Mouse (Mus musculus): ENCODE data around the gene Wdfy4. TPM values are rescaled to one million over a fixed set of nuclear protein-coding genes. Genes with fewer than 3 reads are reported as not detected.

Wdfy4 gene
- polyA plus RNA-seq, 1 experiment from 2014 or later: 2.6 TPM

- 24% methylated on average over 5 of the region's 5 CpGs for WGBS (ENCODE audit: insufficient replicate concordance)
- Histone ChIP-seq H3K4me3 (ENCODE audit: low read depth, low read length) (no peak overlapping the region), H3K9ac (replicated peaks) (no peak overlapping the region), H3K36me3 (replicated peaks; ENCODE audit: insufficient read depth, low read length) (no peaks in the 10 kb centered on the region), H3K4me2 (ENCODE audit: low read depth, low read length) (no peak overlapping the region), H3K9me3 (ENCODE audit: low read length) (no peaks in the 10 kb centered on the region), H3K4me1 (ENCODE audit: insufficient read depth) (no peaks in the 10 kb centered on the region), H3K27ac (ENCODE audit: low read depth) (no peak overlapping the region), H3K27me3 (ENCODE audit: insufficient read depth, low read length) (no peaks in the 10 kb centered on the region)
- no peak for TF ChIP-seq EP300 (IDR thresholded peaks at IDR 0.05; ENCODE audit: low read depth)
- TF ChIP-seq CTCF (IDR thresholded peaks at IDR 0.05; ENCODE audit: low read depth): no peak
- ATAC-seq (no peak), DNase-seq (no peak)
Measured at GRCm38 (mm10) chr14:33208331-33208730, 23.0 kb upstream of the Wdfy4 start.

- no peaks in the 10 kb centered on the region for H3K36me3 ChIP-seq (replicated peaks; ENCODE audit: insufficient read depth, low read length)
- ATAC-seq (no peak), DNase-seq (peak; percentile 32)
Measured at GRCm38 (mm10) chr14:33207011-33207410, 21.7 kb upstream of the Wdfy4 start.

GRCm38 (mm10) chr14:33205280-33205965, 20.1 kb upstream of the Wdfy4 start:
- Histone ChIP-seq H3K27ac (ENCODE audit: low read depth) (no peak overlapping the region), H3K4me2 (ENCODE audit: low read depth, low read length) (peak overlapping the region; percentile 44; the same call in 1 of the 2 replicates)
- WGBS (ENCODE audit: insufficient replicate concordance): 45% methylated on average over 20 of the region's 24 CpGs

More at GRCm38 (mm10) chr14:33207011-33207410, 21.7 kb upstream of the Wdfy4 start:
- no peak overlapping the region for H3K9ac ChIP-seq (replicated peaks)
- H3K4me3 ChIP-seq (ENCODE audit: low read depth, low read length): no peak overlapping the region
- H3K4me2 ChIP-seq (ENCODE audit: low read depth, low read length): no peak overlapping the region
- no peaks in the 10 kb centered on the region for H3K27me3 ChIP-seq (ENCODE audit: insufficient read depth, low read length)
- H3K9me3 ChIP-seq (ENCODE audit: low read length): no peaks in the 10 kb centered on the region
- peak; percentile 68 for TF ChIP-seq CTCF (IDR thresholded peaks at IDR 0.05; ENCODE audit: low read depth)
- TF ChIP-seq EP300 (IDR thresholded peaks at IDR 0.05; ENCODE audit: low read depth): no peak
- no peaks in the 10 kb centered on the region for H3K4me1 ChIP-seq (ENCODE audit: insufficient read depth)
- 13% methylated on average over 2 of the region's 2 CpGs for WGBS (ENCODE audit: insufficient replicate concordance)
- no peak overlapping the region for H3K27ac ChIP-seq (ENCODE audit: low read depth)

GRCm38 (mm10) chr14:33203777-33204176, 18.5 kb upstream of the Wdfy4 start:
- no peak overlapping the region for H3K27ac ChIP-seq (ENCODE audit: low read depth)
- H3K4me1 ChIP-seq (ENCODE audit: insufficient read depth): no peaks in the 10 kb centered on the region
- H3K27me3 ChIP-seq (ENCODE audit: insufficient read depth, low read length): no peaks in the 10 kb centered on the region
- H3K4me2 ChIP-seq (ENCODE audit: low read depth, low read length): no peak overlapping the region
- TF ChIP-seq EP300 (IDR thresholded peaks at IDR 0.05; ENCODE audit: low read depth): no peak
- no peak for TF ChIP-seq CTCF (IDR thresholded peaks at IDR 0.05; ENCODE audit: low read depth)
- ATAC-seq (peak; percentile 15; the same call in 1 of the 2 replicates), DNase-seq (no peak)
- no peaks in the 10 kb centered on the region for H3K9me3 ChIP-seq (ENCODE audit: low read length)
- H3K4me3 ChIP-seq (ENCODE audit: low read depth, low read length): no peak overlapping the region
- H3K36me3 ChIP-seq (replicated peaks; ENCODE audit: insufficient read depth, low read length): no peaks in the 10 kb centered on the region
- 61% methylated on average over 14 of the region's 14 CpGs for WGBS (ENCODE audit: insufficient replicate concordance)
- no peak overlapping the region for H3K9ac ChIP-seq (replicated peaks)

More at GRCm38 (mm10) chr14:33205280-33205965, 20.1 kb upstream of the Wdfy4 start:
- TF ChIP-seq EP300 (IDR thresholded peaks at IDR 0.05; ENCODE audit: low read depth) (no peak), CTCF (IDR thresholded peaks at IDR 0.05; ENCODE audit: low read depth) (peak; percentile 82)
- no peak overlapping the region for H3K4me3 ChIP-seq (ENCODE audit: low read depth, low read length)
- DNase-seq (peak; percentile 37), ATAC-seq (no peak)
- no peak overlapping the region for H3K9ac ChIP-seq (replicated peaks)
- H3K36me3 ChIP-seq (replicated peaks; ENCODE audit: insufficient read depth, low read length): no peaks in the 10 kb centered on the region
- H3K4me1 ChIP-seq (ENCODE audit: insufficient read depth): no peaks in the 10 kb centered on the region
- H3K27me3 ChIP-seq (ENCODE audit: insufficient read depth, low read length): no peaks in the 10 kb centered on the region
- no peaks in the 10 kb centered on the region for H3K9me3 ChIP-seq (ENCODE audit: low read length)

- Histone ChIP-seq H3K9me3 (ENCODE audit: low read length) (no peaks in the 10 kb centered on the region), H3K4me3 (ENCODE audit: low read depth, low read length) (no peak overlapping the region), H3K9ac (replicated peaks) (no peak overlapping the region), H3K27me3 (ENCODE audit: insufficient read depth, low read length) (no peaks in the 10 kb centered on the region), H3K27ac (ENCODE audit: low read depth) (no peak overlapping the region), H3K36me3 (replicated peaks; ENCODE audit: insufficient read depth, low read length) (no peaks in the 10 kb centered on the region), H3K4me1 (ENCODE audit: insufficient read depth) (no peaks in the 10 kb centered on the region), H3K4me2 (ENCODE audit: low read depth, low read length) (no peak overlapping the region)
- no peak for ATAC-seq
- WGBS (ENCODE audit: insufficient replicate concordance): 33% methylated on average over 6 of the region's 6 CpGs
- no peak for DNase-seq
- TF ChIP-seq EP300 (IDR thresholded peaks at IDR 0.05; ENCODE audit: low read depth): no peak
- no peak for TF ChIP-seq CTCF (IDR thresholded peaks at IDR 0.05; ENCODE audit: low read depth)
Measured at GRCm38 (mm10) chr14:33202885-33203284, 17.6 kb upstream of the Wdfy4 start.

GRCm38 (mm10) chr14:33202161-33202560, 16.9 kb upstream of the Wdfy4 start:
- no peak overlapping the region for H3K4me3 ChIP-seq (ENCODE audit: low read depth, low read length)
- H3K4me2 ChIP-seq (ENCODE audit: low read depth, low read length): no peak overlapping the region
- no peaks in the 10 kb centered on the region for H3K36me3 ChIP-seq (replicated peaks; ENCODE audit: insufficient read depth, low read length)
- H3K9me3 ChIP-seq (ENCODE audit: low read length): no peaks in the 10 kb centered on the region
- no peaks in the 10 kb centered on the region for H3K27me3 ChIP-seq (ENCODE audit: insufficient read depth, low read length)
- H3K4me1 ChIP-seq (ENCODE audit: insufficient read depth): no peaks in the 10 kb centered on the region
- no peak overlapping the region for H3K9ac ChIP-seq (replicated peaks)
- WGBS (ENCODE audit: insufficient replicate concordance): 60% methylated on average over 4 of the region's 4 CpGs
- TF ChIP-seq EP300 (IDR thresholded peaks at IDR 0.05; ENCODE audit: low read depth) (no peak), CTCF (IDR thresholded peaks at IDR 0.05; ENCODE audit: low read depth) (no peak)
- H3K27ac ChIP-seq (ENCODE audit: low read depth): no peak overlapping the region
- ATAC-seq: no peak
- no peak for DNase-seq
